Mouse (Mus musculus) hindbrain, embryonic 13.5 days (tissue): ENCODE results near the gene Slc44a1. TPM values are rescaled to one million over a fixed set of nuclear protein-coding genes. Genes with fewer than 3 reads are reported as not detected.

Experiments
- ATAC-seq: fragments of 200-750 bp; cut with Nextera tagmentation; 2 replicates; pipeline ENCODE4 v1.8.0; 2017; ENCODE audit warnings: moderate TSS enrichment; ENCODE audit not compliant: low FRiP score
- H3K27ac ChIP-seq: fragments of 300-500 bp; sonication (generic); 2 replicates; pipeline ENCODE4 v1.5.1; 2015; ENCODE audit warnings: inconsistent platforms, mild to moderate bottlenecking, moderate library complexity
- H3K27me3 ChIP-seq: fragments of 300-500 bp; sonication (generic); 2 replicates; pipeline ENCODE4 v1.6.1; 2015; ENCODE audit warnings: mild to moderate bottlenecking, inconsistent platforms
- H3K36me3 ChIP-seq: fragments of 300-500 bp; sonication (generic); 2 replicates; pipeline ENCODE4 v1.6.1; 2015; ENCODE audit warnings: mild to moderate bottlenecking, inconsistent platforms
- H3K4me1 ChIP-seq: fragments of 300-500 bp; sonication (generic); replicated peaks from 2 replicates; pipeline ENCODE4 v1.6.1; 2015; ENCODE audit warnings: inconsistent platforms
- H3K4me2 ChIP-seq: fragments of 300-500 bp; sonication (generic); 2 replicates; pipeline ENCODE4 v1.6.1; 2015; ENCODE audit warnings: inconsistent platforms, mild to moderate bottlenecking, moderate library complexity
- H3K4me3 ChIP-seq: fragments of 300-500 bp; sonication (generic); 2 replicates; pipeline ENCODE4 v1.5.1; 2015; ENCODE audit warnings: mild to moderate bottlenecking, inconsistent platforms
- H3K9ac ChIP-seq: fragments of 300-500 bp; sonication (generic); 2 replicates; pipeline ENCODE4 v1.6.1; 2015; ENCODE audit warnings: mild to moderate bottlenecking, inconsistent platforms
- H3K9me3 ChIP-seq: fragments of 300-500 bp; sonication (generic); 2 replicates; pipeline ENCODE4 v1.6.1; 2016; ENCODE audit warnings: inconsistent platforms
- WGBS: fragments of 180-500 bp; shearing (Covaris S2); methylation state at CpG from one replicate; pipeline ENCODE4 v1.1.7; 2015; 5-methylcytosine and 5-hydroxymethylcytosine counted together
- polyA plus RNA-seq: library from polyadenylated mRNA; unstranded; fragments of >200 nt; fragmentation: Nextera tagmentation; extraction: Ambion mirVana; gene quantifications from 2 replicates; pipeline ENCODE4 v1.2.1, GENCODE M21; 2015

Gene Slc44a1
- polyA plus RNA-seq, 1 experiment from 2014 or later: 9.8 TPM

DNA sequence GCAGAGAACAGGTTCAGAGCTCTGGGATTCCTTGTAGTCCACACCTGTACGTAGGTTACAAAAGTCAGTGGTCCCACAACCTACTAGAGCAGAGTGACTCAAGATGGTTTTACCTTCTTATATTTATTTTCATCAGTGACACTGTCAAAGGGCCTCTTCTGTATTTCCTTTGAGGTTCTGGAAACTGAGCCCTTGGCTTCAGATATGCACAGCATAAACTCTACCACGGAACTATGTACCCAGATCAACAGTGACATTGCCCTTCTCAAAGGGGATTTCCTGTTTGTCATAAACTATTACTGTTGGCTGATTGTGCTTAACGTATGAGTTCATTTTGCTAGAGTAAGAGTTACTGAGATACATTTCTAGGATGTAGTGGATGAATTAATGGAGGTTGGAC lies 18.3 kb downstream of the Slc44a1 start:
- Histone ChIP-seq H3K4me1 (0 out of 2 replicates have a peak, but pooled peaks cover 3% of the 10 kb centered on the region), H3K27me3 (no peaks in the 10 kb centered on the region), H3K27ac (no peak overlapping the region), H3K4me3 (no peak overlapping the region), H3K36me3 (no peaks in the 10 kb centered on the region), H3K9ac (no peak overlapping the region), H3K9me3 (no peaks in the 10 kb centered on the region), H3K4me2 (no peak overlapping the region)
- WGBS: 89% methylated on average over 3 of the region's 3 CpGs
- no peak for ATAC-seq

DNA sequence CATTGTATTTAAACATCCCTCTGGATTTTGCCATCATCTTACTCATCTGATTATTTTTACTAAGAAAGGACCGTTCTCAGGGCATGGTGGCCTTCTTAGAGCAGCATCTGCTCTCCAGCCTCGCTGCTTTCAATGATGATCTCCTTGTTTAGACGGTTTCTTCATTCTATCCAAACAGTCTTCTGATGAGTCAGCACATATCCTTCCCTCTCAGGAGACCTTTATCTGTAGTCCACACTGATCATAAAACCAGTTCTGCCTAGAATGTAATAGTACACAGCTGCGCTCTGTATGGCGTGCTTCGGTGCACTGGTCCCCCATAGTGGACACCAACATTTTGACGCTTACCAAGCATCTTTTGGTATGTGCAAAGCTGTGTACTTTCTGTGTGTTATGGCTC lies 19.5 kb downstream of the Slc44a1 start:
- H3K36me3 ChIP-seq: no peaks in the 10 kb centered on the region
- no peaks in the 10 kb centered on the region for H3K27me3 ChIP-seq
- H3K4me3 ChIP-seq: no peak overlapping the region
- 90% methylated on average over 7 of the region's 7 CpGs for WGBS
- H3K4me1 ChIP-seq: 0 out of 2 replicates have a peak, but pooled peaks cover 3% of the 10 kb centered on the region
- H3K9me3 ChIP-seq: no peaks in the 10 kb centered on the region
- H3K9ac ChIP-seq: no peak overlapping the region
- no peak for ATAC-seq
- H3K27ac ChIP-seq: no peak overlapping the region
- no peak overlapping the region for H3K4me2 ChIP-seq

DNA sequence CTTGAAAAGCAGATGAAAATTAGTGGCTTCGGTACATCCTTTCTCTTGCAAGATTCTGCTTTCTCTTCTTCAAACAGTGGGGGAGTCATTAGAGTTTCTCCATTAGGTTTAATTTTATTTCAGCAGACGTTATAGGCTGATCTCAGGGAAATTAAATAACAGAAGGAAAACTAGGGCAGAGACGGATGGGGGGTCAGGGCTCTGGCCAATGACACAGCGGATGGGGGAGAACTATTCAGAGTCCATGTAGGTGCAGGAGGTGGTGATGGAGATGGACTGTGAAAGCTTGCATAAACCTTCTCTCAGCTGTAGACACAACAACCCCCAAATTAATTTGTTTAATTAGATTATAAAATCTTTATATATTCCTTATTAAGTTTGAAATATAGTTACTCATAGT lies 20.8 kb downstream of the Slc44a1 start:
- H3K27me3 ChIP-seq: no peaks in the 10 kb centered on the region
- H3K27ac ChIP-seq: no peak overlapping the region
- H3K4me3 ChIP-seq: no peak overlapping the region
- 74% methylated on average over 4 of the region's 4 CpGs for WGBS
- 0 out of 2 replicates have a peak, but pooled peaks cover 3% of the 10 kb centered on the region for H3K4me1 ChIP-seq
- H3K36me3 ChIP-seq: no peaks in the 10 kb centered on the region
- no peak for ATAC-seq
- H3K9ac ChIP-seq: no peak overlapping the region
- no peaks in the 10 kb centered on the region for H3K9me3 ChIP-seq
- no peak overlapping the region for H3K4me2 ChIP-seq

DNA sequence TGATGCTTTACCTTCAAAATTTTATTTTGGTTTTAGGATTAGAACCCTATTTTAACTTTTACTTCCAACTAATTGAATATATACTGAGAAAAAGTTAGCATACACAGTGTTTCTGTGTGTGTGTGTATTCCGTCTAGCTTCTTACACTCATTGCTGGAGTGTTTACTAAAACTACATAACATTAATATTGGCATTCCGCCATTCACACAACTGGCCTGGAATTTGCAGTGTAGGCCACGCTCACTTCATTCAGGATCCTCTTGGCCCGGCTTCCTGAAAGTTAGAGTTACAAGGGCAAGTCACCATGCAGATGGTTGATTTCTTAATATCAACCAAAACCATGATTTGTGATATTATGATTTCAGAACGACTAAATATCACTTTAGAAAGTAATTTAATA lies 21.9 kb downstream of the Slc44a1 start:
- H3K27me3 ChIP-seq: no peaks in the 10 kb centered on the region
- no peak overlapping the region for H3K27ac ChIP-seq
- H3K4me3 ChIP-seq: no peak overlapping the region
- no peak for ATAC-seq
- 0 out of 2 replicates have a peak, but pooled peaks cover 3% of the 10 kb centered on the region for H3K4me1 ChIP-seq
- 89% methylated on average over 5 of the region's 5 CpGs for WGBS
- no peaks in the 10 kb centered on the region for H3K9me3 ChIP-seq
- no peak overlapping the region for H3K9ac ChIP-seq
- no peaks in the 10 kb centered on the region for H3K36me3 ChIP-seq
- no peak overlapping the region for H3K4me2 ChIP-seq

DNA sequence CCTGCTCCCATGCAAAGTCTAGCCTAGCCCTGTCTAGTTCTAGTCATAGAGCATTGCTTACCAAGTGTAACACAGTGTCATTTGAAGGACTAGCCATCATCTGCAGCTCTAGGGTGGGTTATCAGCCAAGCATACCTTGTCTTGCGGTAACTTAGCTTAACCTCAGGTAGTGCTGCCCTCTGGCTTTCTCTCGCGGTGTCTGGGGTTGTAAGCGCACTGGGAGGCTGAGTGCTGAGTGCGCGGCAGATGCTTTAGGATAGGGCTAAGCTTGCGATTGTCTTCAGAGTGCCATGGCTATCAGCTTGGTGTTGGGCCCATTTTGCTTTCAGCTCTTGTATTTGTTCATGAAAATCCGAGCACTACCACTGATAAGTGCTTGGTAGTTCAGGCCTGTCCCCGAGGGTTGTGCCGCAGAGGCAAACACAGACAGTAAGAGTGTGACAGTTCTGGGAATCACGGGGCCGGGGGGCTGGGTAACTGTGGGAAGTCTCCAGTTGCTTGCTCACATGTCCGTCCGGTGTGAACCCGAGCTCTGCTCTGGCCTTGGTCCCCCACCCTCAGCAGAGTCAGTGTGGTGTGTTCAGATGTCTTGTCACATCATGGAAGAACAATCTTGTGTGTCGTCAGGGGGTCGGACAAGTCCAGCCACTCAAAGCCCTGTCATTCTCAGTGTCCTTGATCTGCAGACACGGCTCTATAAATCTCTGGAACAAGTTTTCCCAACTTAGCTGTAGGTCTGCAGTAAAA lies 22.5 kb downstream of the Slc44a1 start:
- Histone ChIP-seq H3K9ac (no peak overlapping the region), H3K27me3 (no peaks in the 10 kb centered on the region), H3K4me3 (no peak overlapping the region), H3K36me3 (no peaks in the 10 kb centered on the region), H3K27ac (no peak overlapping the region), H3K4me2 (no peak overlapping the region), H3K4me1 (0 out of 2 replicates have a peak, but pooled peaks cover 3% of the 10 kb centered on the region), H3K9me3 (no peaks in the 10 kb centered on the region)
- 90% methylated on average over 18 of the region's 18 CpGs for WGBS
- ATAC-seq: no peak

DNA sequence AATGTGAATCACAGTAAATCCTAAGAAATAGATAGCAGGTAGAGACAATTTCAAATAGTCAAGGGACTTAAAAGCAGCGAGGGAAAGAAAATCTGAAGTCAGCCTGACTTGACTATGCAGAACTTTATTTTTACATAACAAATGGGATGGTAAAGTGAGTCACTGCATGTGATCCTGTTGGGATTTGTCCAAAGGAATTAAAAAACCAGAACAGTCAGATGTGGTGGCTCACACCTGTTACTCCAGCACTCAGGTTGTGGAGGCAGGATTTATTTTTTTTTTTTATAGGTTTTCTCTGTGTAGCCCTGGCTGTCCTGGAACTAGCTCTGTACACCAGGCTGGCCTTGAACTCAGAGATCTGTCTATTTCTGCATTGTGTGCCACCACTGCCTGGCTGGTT lies 25.7 kb downstream of the Slc44a1 start:
- Histone ChIP-seq H3K9me3 (no peaks in the 10 kb centered on the region), H3K4me3 (no peak overlapping the region), H3K27me3 (no peaks in the 10 kb centered on the region), H3K4me1 (0 out of 2 replicates have a peak, but pooled peaks cover 2% of the 10 kb centered on the region), H3K4me2 (no peak overlapping the region), H3K36me3 (no peaks in the 10 kb centered on the region), H3K27ac (no peak overlapping the region), H3K9ac (no peak overlapping the region)
- ATAC-seq: no peak
- 80% methylated on average over 1 of the region's 1 CpGs for WGBS

DNA sequence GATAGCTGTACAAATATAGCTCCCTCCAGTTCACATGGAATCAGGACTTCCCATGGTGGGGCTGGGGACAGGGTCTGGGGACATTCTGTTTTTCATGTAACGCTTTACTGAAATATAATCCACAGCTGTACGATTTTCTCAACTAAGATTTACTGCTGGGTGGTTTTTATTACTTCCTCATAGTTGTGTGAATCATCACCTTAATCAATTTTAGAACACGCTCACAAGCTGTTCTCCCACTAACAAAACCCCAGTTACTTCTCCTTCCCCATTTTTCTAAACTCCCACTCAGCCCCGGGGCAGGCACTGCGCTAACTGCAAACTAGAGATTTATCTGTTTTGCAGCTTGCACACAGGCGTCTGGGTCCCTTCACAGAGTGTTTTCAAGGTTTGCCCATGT lies 28.8 kb downstream of the Slc44a1 start:
- H3K4me1 ChIP-seq: peaks cover 4% of the 10 kb centered on the region
- H3K4me2 ChIP-seq: no peak overlapping the region
- WGBS: 80% methylated on average over 6 of the region's 6 CpGs
- H3K36me3 ChIP-seq: no peaks in the 10 kb centered on the region
- no peaks in the 10 kb centered on the region for H3K9me3 ChIP-seq
- no peak for ATAC-seq
- H3K9ac ChIP-seq: no peak overlapping the region
- H3K27me3 ChIP-seq: no peaks in the 10 kb centered on the region
- no peak overlapping the region for H3K4me3 ChIP-seq
- no peak overlapping the region for H3K27ac ChIP-seq

DNA sequence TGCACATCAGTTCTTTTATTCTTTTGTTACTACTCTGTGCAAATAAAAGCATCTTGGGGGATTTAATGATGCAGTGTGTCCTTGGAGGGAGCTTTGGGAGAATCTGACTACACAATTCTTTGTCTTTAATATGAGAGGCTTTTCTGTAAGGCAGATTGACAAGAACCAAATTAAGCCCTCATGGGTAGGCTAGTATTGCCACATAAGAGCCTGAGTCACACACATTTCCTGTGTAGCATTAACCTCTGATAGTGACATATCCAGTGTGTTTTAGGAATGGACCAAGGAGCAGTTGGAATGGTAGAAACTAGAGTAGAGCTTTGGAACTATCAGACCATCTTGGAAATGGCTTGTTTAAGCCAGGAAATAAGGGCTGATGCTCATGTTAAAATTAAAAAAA lies 33.9 kb downstream of the Slc44a1 start:
- H3K9ac ChIP-seq: no peak overlapping the region
- no peak for ATAC-seq
- H3K27ac ChIP-seq: no peak overlapping the region
- no peaks in the 10 kb centered on the region for H3K9me3 ChIP-seq
- no peak overlapping the region for H3K4me2 ChIP-seq
- H3K36me3 ChIP-seq: no peaks in the 10 kb centered on the region
- no peaks in the 10 kb centered on the region for H3K27me3 ChIP-seq
- H3K4me1 ChIP-seq: peaks cover 15% of the 10 kb centered on the region
- H3K4me3 ChIP-seq: no peak overlapping the region

DNA sequence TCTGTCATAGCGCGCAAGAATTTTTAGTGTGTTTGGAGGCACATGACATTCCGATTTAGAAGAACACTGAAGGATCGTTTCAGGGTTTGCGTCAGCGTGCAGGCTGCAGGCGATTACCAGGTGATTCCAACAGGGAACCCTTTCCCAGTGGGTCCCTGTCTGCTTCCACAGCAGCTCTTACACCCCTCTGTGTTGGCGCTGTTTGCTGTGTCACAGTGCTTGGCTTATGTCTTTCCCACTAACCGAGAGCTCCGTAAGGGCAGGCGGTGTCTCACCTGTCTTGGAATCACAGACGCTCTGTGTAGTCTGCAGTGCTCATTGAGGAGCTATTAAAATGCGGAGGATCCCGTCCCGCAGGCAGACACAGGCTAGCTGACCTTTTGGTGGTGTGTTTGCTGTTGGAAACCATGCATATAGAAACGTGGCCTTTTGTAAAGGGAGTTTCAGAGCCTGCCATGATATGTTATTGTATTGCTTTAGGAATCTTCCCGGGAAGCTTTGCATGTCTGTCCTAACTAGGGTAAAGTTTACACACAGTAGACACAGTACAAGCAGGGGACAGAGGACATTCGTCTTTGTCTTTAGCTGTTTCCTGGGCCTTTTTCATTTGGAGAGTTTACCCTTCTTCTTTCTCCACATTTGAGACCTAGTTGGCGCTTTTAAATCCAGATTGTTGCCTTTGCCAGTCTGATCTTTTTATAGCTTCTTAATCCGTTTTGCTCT lies 35.2 kb downstream of the Slc44a1 start:
- no peak overlapping the region for H3K4me2 ChIP-seq
- H3K4me3 ChIP-seq: no peak overlapping the region
- no peaks in the 10 kb centered on the region for H3K9me3 ChIP-seq
- peaks cover 15% of the 10 kb centered on the region for H3K4me1 ChIP-seq
- no peak overlapping the region for H3K27ac ChIP-seq
- no peak overlapping the region for H3K9ac ChIP-seq
- WGBS: 84% methylated on average over 20 of the region's 20 CpGs
- no peaks in the 10 kb centered on the region for H3K27me3 ChIP-seq
- no peak for ATAC-seq
- H3K36me3 ChIP-seq: no peaks in the 10 kb centered on the region

DNA sequence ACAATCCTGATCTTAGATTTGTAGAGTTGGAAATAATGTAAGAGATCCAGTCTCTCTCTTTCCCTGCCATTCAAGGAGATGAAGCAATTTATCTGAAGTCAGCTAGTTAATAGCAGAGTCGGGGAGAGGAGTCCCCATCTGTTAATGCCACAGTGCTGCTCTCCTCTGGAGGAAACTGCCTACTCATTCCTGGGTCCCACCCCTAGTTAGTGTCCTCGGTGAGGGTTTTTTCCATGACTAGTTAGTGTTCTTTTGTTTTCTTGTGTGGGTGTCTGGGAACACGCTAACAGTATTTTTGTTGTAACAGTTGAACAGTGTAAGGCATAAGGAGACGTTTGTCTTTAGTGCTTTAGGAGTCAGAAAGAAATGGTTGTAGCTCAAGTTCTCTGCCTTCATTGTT lies 38.4 kb downstream of the Slc44a1 start:
- Histone ChIP-seq H3K4me3 (no peak overlapping the region), H3K36me3 (no peaks in the 10 kb centered on the region), H3K27ac (no peak overlapping the region), H3K4me1 (peaks cover 15% of the 10 kb centered on the region), H3K27me3 (no peaks in the 10 kb centered on the region), H3K9me3 (no peaks in the 10 kb centered on the region), H3K4me2 (no peak overlapping the region), H3K9ac (no peak overlapping the region)
- no peak for ATAC-seq
- WGBS: 72% methylated on average over 4 of the region's 4 CpGs

DNA sequence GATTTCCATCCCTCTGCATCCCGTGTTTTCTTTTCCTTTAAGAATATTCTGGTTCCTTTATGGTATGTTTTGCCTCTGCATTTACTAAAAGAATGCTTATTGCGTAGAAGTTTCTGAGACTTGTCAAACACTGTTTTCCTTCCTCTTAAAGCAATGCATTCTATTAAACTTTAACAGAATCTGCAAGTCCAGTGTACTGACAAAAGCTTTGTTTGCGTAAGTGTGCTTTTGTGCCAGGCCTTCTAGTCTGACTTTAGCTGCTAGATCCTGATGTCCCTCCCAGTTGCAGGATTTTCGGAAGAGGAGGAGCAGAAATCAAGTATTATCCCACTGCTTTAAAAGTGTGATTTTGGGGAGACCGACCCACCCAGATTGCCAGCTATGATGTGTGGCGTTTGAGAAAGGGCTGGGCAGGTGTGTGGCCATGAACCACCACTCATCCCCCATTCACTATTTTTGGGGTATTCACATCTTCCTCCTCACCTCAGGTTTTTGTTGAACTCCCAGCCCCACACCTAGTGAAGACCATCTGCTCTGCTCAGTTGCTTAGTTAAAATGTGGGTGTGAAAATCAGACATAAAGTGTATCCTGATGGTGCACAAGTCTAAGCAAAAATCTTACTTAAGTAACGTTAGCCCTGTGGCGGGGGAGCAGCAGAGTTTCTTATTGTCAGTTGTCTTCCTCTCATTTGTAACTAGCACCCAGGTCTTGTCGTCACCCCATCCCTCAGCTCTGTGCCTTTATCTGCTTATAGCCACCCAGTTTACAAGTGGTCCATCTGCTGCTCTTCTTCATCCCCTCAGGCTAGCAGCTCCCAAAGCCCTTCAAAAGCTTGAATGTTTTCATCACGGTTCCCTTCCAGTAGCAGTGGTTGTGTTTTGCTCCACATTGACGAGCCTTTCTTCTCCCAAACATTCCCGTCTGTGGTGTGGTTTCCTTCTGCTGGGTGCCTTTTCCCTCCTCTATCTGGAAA lies 47.3 kb downstream of the Slc44a1 start:
- no peaks in the 10 kb centered on the region for H3K9me3 ChIP-seq
- no peak overlapping the region for H3K27ac ChIP-seq
- no peaks in the 10 kb centered on the region for H3K27me3 ChIP-seq
- no peak overlapping the region for H3K4me2 ChIP-seq
- H3K4me3 ChIP-seq: no peak overlapping the region
- 74% methylated on average over 12 of the region's 12 CpGs for WGBS
- no peaks in the 10 kb centered on the region for H3K36me3 ChIP-seq
- no peak overlapping the region for H3K9ac ChIP-seq
- peaks cover 9% of the 10 kb centered on the region; the same call in 1 of the 2 replicates for H3K4me1 ChIP-seq
- ATAC-seq: no peak

DNA sequence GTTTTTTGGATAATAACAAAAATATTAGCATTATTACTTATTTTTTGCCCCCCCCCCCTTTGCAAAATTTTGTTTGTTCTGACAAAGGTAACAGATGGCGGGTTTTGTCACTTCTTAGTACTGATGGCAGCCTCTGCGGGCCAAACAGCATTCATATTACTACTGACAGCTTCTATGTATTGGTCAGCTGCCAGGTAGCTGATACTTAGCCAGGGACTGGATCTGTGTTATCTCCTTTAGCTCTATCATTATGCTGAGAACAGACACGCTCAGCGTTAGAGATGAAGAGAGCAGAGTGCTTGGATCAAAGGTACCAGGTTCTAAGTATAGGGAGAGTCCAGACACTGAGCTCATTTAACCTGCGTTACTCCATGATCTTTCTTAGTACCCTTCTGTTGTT lies 48.6 kb downstream of the Slc44a1 start:
- 95% methylated on average over 5 of the region's 5 CpGs for WGBS
- peaks cover 9% of the 10 kb centered on the region; the same call in 1 of the 2 replicates for H3K4me1 ChIP-seq
- H3K4me3 ChIP-seq: no peak overlapping the region
- H3K9ac ChIP-seq: no peak overlapping the region
- ATAC-seq: no peak
- no peaks in the 10 kb centered on the region for H3K9me3 ChIP-seq
- no peak overlapping the region for H3K27ac ChIP-seq
- H3K36me3 ChIP-seq: no peaks in the 10 kb centered on the region
- no peak overlapping the region for H3K4me2 ChIP-seq
- H3K27me3 ChIP-seq: no peaks in the 10 kb centered on the region
